Mouse (Mus musculus): ENCODE data around the gene Arcn1. TPM values are rescaled to one million over a fixed set of nuclear protein-coding genes. Genes with fewer than 3 reads are reported as not detected.

Arcn1 gene
- polyA plus RNA-seq (2014; fragmentation: Nextera tagmentation; extraction: Ambion mirVana) = 198 and 204 TPM in 2 replicates

- DNase-seq (ENCODE audit: low spot score) (peak; percentile 92), ATAC-seq (ENCODE audit: low FRiP score) (peak; percentile 91)
- Histone ChIP-seq H3K36me3 (ENCODE audit: control insufficient read depth, insufficient read depth, low read length) (no peaks in the 10 kb centered on the region), H3K9me3 (ENCODE audit: control insufficient read depth, low read length) (no peaks in the 10 kb centered on the region), H3K27ac (ENCODE audit: low read depth, low read length) (peak within 1 kb of the TSS; percentile 85), H3K27me3 (ENCODE audit: control insufficient read depth, insufficient read depth, low read length) (no peaks in the 10 kb centered on the region), H3K4me2 (replicated peaks; ENCODE audit: low read depth, low read length) (peak within 1 kb of the TSS; percentile 80), H3K4me3 (ENCODE audit: low read depth, low read length) (peak within 1 kb of the TSS; percentile 93), H3K4me1 (replicated peaks; ENCODE audit: control insufficient read depth, insufficient read depth, low read length) (no peaks in the 10 kb centered on the region), H3K9ac (ENCODE audit: low read depth, low read length) (peak within 1 kb of the TSS; percentile 88)
- under 1% methylated on average over 72 of the region's 82 CpGs for WGBS
Observed at GRCm38 (mm10) chr9:44767101-44768028, at the start of gene Arcn1, which contains the start of gene Ift46. Arcn1 (minus strand) TSS chr9:44767845. Ift46 (plus strand) TSS chr9:44767908.

GRCm38 (mm10) chr9:44814179-44814578 is 46.5 kb upstream of the Arcn1 start:
- DNase-seq (ENCODE audit: low spot score) (no peak), ATAC-seq (ENCODE audit: low FRiP score) (no peak)
- Histone ChIP-seq H3K9ac (ENCODE audit: low read depth, low read length) (no peak overlapping the region), H3K27ac (ENCODE audit: low read depth, low read length) (no peak overlapping the region), H3K4me1 (replicated peaks; ENCODE audit: control insufficient read depth, insufficient read depth, low read length) (no peaks in the 10 kb centered on the region), H3K36me3 (ENCODE audit: control insufficient read depth, insufficient read depth, low read length) (peaks cover 63% of the 10 kb centered on the region), H3K27me3 (ENCODE audit: control insufficient read depth, insufficient read depth, low read length) (no peaks in the 10 kb centered on the region), H3K4me3 (ENCODE audit: low read depth, low read length) (no peak overlapping the region), H3K4me2 (replicated peaks; ENCODE audit: low read depth, low read length) (no peak overlapping the region), H3K9me3 (ENCODE audit: control insufficient read depth, low read length) (no peaks in the 10 kb centered on the region)
- WGBS = 95% methylated on average over 8 of the region's 8 CpGs

- DNase-seq (ENCODE audit: low spot score) (no peak), ATAC-seq (ENCODE audit: low FRiP score) (no peak)
- Histone ChIP-seq H3K27me3 (ENCODE audit: control insufficient read depth, insufficient read depth, low read length) (no peaks in the 10 kb centered on the region), H3K4me1 (replicated peaks; ENCODE audit: control insufficient read depth, insufficient read depth, low read length) (no peaks in the 10 kb centered on the region), H3K27ac (ENCODE audit: low read depth, low read length) (no peak overlapping the region), H3K36me3 (ENCODE audit: control insufficient read depth, insufficient read depth, low read length) (peaks cover 44% of the 10 kb centered on the region), H3K9ac (ENCODE audit: low read depth, low read length) (no peak overlapping the region), H3K4me3 (ENCODE audit: low read depth, low read length) (no peak overlapping the region), H3K4me2 (replicated peaks; ENCODE audit: low read depth, low read length) (no peak overlapping the region), H3K9me3 (ENCODE audit: control insufficient read depth, low read length) (no peaks in the 10 kb centered on the region)
- 95% methylated on average over 10 of the region's 10 CpGs for WGBS
Observed at GRCm38 (mm10) chr9:44810316-44810715, 42.7 kb upstream of the Arcn1 start.

GRCm38 (mm10) chr9:44807778-44808177 is 40.1 kb upstream of the Arcn1 start:
- H3K36me3 ChIP-seq (ENCODE audit: control insufficient read depth, insufficient read depth, low read length) = peaks cover 35% of the 10 kb centered on the region
- DNase-seq (ENCODE audit: low spot score) (no peak), ATAC-seq (ENCODE audit: low FRiP score) (no peak)
- H3K4me3 ChIP-seq (ENCODE audit: low read depth, low read length) = no peak overlapping the region
- H3K27ac ChIP-seq (ENCODE audit: low read depth, low read length) = no peak overlapping the region
- H3K9me3 ChIP-seq (ENCODE audit: control insufficient read depth, low read length) = no peaks in the 10 kb centered on the region
- H3K4me2 ChIP-seq (replicated peaks; ENCODE audit: low read depth, low read length) = no peak overlapping the region
- no peaks in the 10 kb centered on the region for H3K27me3 ChIP-seq (ENCODE audit: control insufficient read depth, insufficient read depth, low read length)
- WGBS = 94% methylated on average over 10 of the region's 10 CpGs
- no peak overlapping the region for H3K9ac ChIP-seq (ENCODE audit: low read depth, low read length)
- H3K4me1 ChIP-seq (replicated peaks; ENCODE audit: control insufficient read depth, insufficient read depth, low read length) = no peaks in the 10 kb centered on the region

GRCm38 (mm10) chr9:44807141-44807540 is 39.5 kb upstream of the Arcn1 start:
- Histone ChIP-seq H3K4me1 (replicated peaks; ENCODE audit: control insufficient read depth, insufficient read depth, low read length) (no peaks in the 10 kb centered on the region), H3K9ac (ENCODE audit: low read depth, low read length) (no peak overlapping the region), H3K4me2 (replicated peaks; ENCODE audit: low read depth, low read length) (no peak overlapping the region), H3K9me3 (ENCODE audit: control insufficient read depth, low read length) (no peaks in the 10 kb centered on the region), H3K36me3 (ENCODE audit: control insufficient read depth, insufficient read depth, low read length) (peaks cover 30% of the 10 kb centered on the region), H3K4me3 (ENCODE audit: low read depth, low read length) (no peak overlapping the region), H3K27me3 (ENCODE audit: control insufficient read depth, insufficient read depth, low read length) (no peaks in the 10 kb centered on the region), H3K27ac (ENCODE audit: low read depth, low read length) (no peak overlapping the region)
- ATAC-seq (ENCODE audit: low FRiP score) (no peak), DNase-seq (ENCODE audit: low spot score) (no peak)
- WGBS = 83% methylated on average over 5 of the region's 5 CpGs

- no peaks in the 10 kb centered on the region for H3K4me1 ChIP-seq (replicated peaks; ENCODE audit: control insufficient read depth, insufficient read depth, low read length)
- H3K4me2 ChIP-seq (replicated peaks; ENCODE audit: low read depth, low read length) = no peak overlapping the region
- H3K36me3 ChIP-seq (ENCODE audit: control insufficient read depth, insufficient read depth, low read length) = peaks cover 24% of the 10 kb centered on the region
- H3K27me3 ChIP-seq (ENCODE audit: control insufficient read depth, insufficient read depth, low read length) = no peaks in the 10 kb centered on the region; the same call in 1 of the 2 replicates
- no peak overlapping the region for H3K27ac ChIP-seq (ENCODE audit: low read depth, low read length)
- no peak overlapping the region for H3K9ac ChIP-seq (ENCODE audit: low read depth, low read length)
- H3K4me3 ChIP-seq (ENCODE audit: low read depth, low read length) = no peak overlapping the region
- no peak for ATAC-seq (ENCODE audit: low FRiP score)
- H3K9me3 ChIP-seq (ENCODE audit: control insufficient read depth, low read length) = no peaks in the 10 kb centered on the region
- no peak for DNase-seq (ENCODE audit: low spot score)
- WGBS = 89% methylated on average over 5 of the region's 5 CpGs
Observed at GRCm38 (mm10) chr9:44805536-44805935, 37.9 kb upstream of the Arcn1 start.

GRCm38 (mm10) chr9:44804678-44805077 is 37.0 kb upstream of the Arcn1 start:
- no peak overlapping the region for H3K4me2 ChIP-seq (replicated peaks; ENCODE audit: low read depth, low read length)
- no peak for ATAC-seq (ENCODE audit: low FRiP score)
- no peak overlapping the region for H3K4me3 ChIP-seq (ENCODE audit: low read depth, low read length)
- no peak overlapping the region for H3K27ac ChIP-seq (ENCODE audit: low read depth, low read length)
- no peak for DNase-seq (ENCODE audit: low spot score)
- no peaks in the 10 kb centered on the region for H3K9me3 ChIP-seq (ENCODE audit: control insufficient read depth, low read length)
- no peak overlapping the region for H3K9ac ChIP-seq (ENCODE audit: low read depth, low read length)
- H3K27me3 ChIP-seq (ENCODE audit: control insufficient read depth, insufficient read depth, low read length) = no peaks in the 10 kb centered on the region; the same call in 1 of the 2 replicates
- peaks cover 20% of the 10 kb centered on the region for H3K36me3 ChIP-seq (ENCODE audit: control insufficient read depth, insufficient read depth, low read length)
- WGBS = 88% methylated on average over 10 of the region's 10 CpGs
- no peaks in the 10 kb centered on the region for H3K4me1 ChIP-seq (replicated peaks; ENCODE audit: control insufficient read depth, insufficient read depth, low read length)

GRCm38 (mm10) chr9:44802808-44803450 is 35.3 kb upstream of the Arcn1 start, which contains the start of gene Ttc36:
Ttc36 (minus strand) TSS chr9:44803072.
- peaks cover 2% of the 10 kb centered on the region; the same call in 1 of the 2 replicates for H3K4me1 ChIP-seq (replicated peaks; ENCODE audit: control insufficient read depth, insufficient read depth, low read length)
- ATAC-seq (ENCODE audit: low FRiP score) (no peak), DNase-seq (ENCODE audit: low spot score) (no peak)
- no peak within 1 kb of the TSS for H3K4me2 ChIP-seq (replicated peaks; ENCODE audit: low read depth, low read length)
- H3K9ac ChIP-seq (ENCODE audit: low read depth, low read length) = no peak within 1 kb of the TSS
- no peak within 1 kb of the TSS for H3K27ac ChIP-seq (ENCODE audit: low read depth, low read length)
- no peak within 1 kb of the TSS for H3K4me3 ChIP-seq (ENCODE audit: low read depth, low read length)
- H3K27me3 ChIP-seq (ENCODE audit: control insufficient read depth, insufficient read depth, low read length) = peaks cover 5% of the 10 kb centered on the region
- WGBS = 67% methylated on average over 4 of the region's 4 CpGs
- H3K36me3 ChIP-seq (ENCODE audit: control insufficient read depth, insufficient read depth, low read length) = peaks cover 11% of the 10 kb centered on the region
- H3K9me3 ChIP-seq (ENCODE audit: control insufficient read depth, low read length) = no peaks in the 10 kb centered on the region
